Mouse (Mus musculus): Measurements from ENCODE around the gene Gucy1b2. TPM values are rescaled to one million over a fixed set of nuclear protein-coding genes. Genes with fewer than 3 reads are reported as not detected.

The Gucy1b2 gene
- polyA plus RNA-seq (2016; fragmentation: Nextera tagmentation; extraction: Ambion mirVana): 0.05 and 0.21 TPM in 2 replicates

DNA sequence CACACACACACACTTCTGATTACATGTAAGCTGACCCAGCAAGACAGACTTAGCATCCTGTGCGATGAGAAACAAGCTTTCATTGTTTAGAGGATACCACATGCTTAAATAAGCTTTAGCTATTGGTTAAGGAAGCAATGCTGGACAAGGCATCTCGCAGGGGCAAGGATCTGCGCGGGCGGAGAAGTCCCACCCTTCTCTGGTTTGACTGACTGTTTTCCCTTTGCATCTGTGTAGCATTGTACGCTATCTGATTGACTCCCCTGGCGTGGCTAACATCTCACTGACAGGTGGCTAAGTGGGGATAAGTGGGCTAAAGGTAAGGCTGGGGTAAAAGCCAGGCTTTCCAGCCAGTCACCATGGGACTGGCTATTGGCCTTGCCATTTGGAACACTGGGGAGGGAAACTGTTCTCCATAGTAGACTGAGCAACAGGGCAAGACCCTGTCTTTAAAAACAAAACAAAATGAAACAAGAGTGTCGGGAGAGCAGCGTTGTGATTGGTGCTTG, at the start of gene Gucy1b2:
TSS of gene Gucy1b2 (minus strand) at position 51 of the 509 bp plus-strand sequence.
- Histone ChIP-seq H3K4me3 (no peak within 1 kb of the TSS), H3K36me3 (no peaks in the 10 kb centered on the region), H3K4me1 (no peaks in the 10 kb centered on the region), H3K27me3 (ENCODE audit: low read depth, poor library complexity, severe bottlenecking) (no peaks in the 10 kb centered on the region), H3K9me3 (replicated peaks) (no peaks in the 10 kb centered on the region), H3K27ac (no peak within 1 kb of the TSS)
- 80% methylated on average over 9 of the region's 9 CpGs for WGBS
- no peak for DNase-seq (ENCODE audit: low spot score)

GRCm38 (mm10) chr14:62497391-62497790, 41.3 kb upstream of the Gucy1b2 start:
- Histone ChIP-seq H3K9me3 (replicated peaks) (no peaks in the 10 kb centered on the region), H3K4me3 (no peak overlapping the region), H3K27me3 (ENCODE audit: low read depth, poor library complexity, severe bottlenecking) (no peaks in the 10 kb centered on the region), H3K4me1 (no peaks in the 10 kb centered on the region), H3K27ac (no peak overlapping the region), H3K36me3 (no peaks in the 10 kb centered on the region)
- DNase-seq (ENCODE audit: low spot score): no peak
- WGBS: 87% methylated on average over 7 of the region's 7 CpGs

DNA sequence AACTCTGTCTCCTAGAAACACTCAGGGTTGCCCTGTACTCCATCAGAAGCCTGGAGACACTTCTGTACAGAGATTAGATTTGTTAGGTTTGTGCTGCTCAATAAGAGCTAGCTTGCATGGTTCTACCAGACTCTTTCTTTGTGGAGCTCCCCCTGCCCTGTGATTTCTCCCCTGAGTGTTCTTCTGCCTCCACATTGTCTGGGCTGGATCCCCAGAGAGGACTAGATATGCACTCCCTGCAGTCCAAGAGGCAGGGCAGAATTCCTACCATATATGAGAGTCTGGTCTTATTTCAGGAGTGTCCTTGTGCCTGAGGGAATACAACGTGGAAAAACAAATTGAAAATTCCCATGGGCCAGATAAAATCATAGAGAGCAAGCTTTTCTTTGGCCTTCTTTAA, 40.4 kb upstream of the Gucy1b2 start:
- Histone ChIP-seq H3K4me3 (no peak overlapping the region), H3K36me3 (no peaks in the 10 kb centered on the region), H3K9me3 (replicated peaks) (no peaks in the 10 kb centered on the region), H3K4me1 (no peaks in the 10 kb centered on the region), H3K27ac (no peak overlapping the region), H3K27me3 (ENCODE audit: low read depth, poor library complexity, severe bottlenecking) (no peaks in the 10 kb centered on the region)
- DNase-seq (ENCODE audit: low spot score): no peak
- 75% methylated on average over 1 of the region's 1 CpGs for WGBS

DNA sequence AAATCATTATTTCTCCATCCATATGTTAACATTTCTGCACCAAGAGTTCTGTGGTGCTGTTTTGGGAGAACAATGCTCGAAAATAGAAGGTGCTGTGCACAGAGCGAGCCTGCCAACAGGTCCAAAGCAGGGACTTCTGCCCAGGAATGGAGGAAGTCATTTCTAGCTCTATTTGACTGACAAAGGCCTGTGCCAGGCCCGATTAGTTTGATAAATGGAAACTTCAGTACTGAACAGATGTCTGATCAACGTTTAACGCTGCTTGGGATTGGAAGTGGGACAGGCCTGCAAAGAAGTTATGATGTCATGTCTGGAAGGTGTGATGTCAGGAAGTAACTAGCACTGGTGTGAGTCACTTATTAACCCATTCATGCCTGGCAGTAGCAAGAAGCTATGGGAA, 37.4 kb upstream of the Gucy1b2 start:
- Histone ChIP-seq H3K4me1 (no peaks in the 10 kb centered on the region), H3K27ac (no peak overlapping the region), H3K9me3 (replicated peaks) (no peaks in the 10 kb centered on the region), H3K36me3 (no peaks in the 10 kb centered on the region), H3K27me3 (ENCODE audit: low read depth, poor library complexity, severe bottlenecking) (no peaks in the 10 kb centered on the region), H3K4me3 (no peak overlapping the region)
- no peak for DNase-seq (ENCODE audit: low spot score)
- WGBS: 84% methylated on average over 5 of the region's 5 CpGs

DNA sequence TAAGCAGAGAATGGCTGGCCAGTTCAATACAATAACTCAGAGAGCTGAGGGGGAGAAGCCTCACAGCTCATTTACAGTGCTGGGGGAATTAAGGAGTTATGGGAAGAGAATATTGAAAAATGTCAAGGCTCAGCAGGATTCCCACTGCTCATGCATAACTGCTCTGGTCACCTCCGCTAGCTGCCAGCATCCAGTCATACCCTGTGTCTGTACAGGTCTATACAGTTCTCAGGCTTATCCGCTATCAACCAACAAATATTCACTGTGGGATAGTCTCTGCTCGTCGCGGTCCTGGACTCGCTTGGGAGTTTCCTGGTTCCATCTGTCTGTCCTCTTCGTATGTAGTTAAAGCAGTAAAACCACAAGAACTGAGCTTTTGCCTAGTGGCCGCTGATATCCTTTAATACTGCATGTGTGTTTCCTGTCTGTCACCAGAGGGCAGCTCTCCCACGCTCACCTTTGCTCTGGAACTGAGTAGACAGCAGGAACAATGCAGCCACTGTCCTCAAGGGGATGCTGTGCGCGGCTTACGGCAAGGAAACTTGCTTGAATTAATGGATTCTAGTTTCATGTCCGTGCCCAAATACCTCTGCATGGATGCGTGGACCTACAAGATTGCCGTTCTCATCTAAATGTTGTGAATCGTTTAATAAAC, 36.2 kb upstream of the Gucy1b2 start:
- 45% methylated on average over 16 of the region's 16 CpGs for WGBS

DNA sequence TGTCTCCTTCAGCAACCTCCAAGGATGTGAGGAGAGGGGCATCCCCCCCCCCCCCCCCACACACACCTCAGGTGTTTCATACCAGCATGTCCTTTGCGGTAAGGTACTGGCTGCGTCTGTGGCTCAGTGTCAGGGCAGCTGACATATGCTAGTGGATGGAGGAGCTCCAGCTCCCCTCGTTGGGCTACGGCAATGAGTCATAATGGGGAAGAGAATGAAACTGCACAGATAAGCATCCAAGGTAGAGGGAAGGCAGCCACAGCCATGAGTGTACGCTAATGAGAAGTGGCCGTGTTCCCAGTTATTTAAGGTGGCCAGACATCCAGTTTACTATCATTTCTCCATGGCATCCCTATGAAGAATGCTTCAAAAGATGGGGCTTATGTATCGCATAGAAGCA, 32.2 kb upstream of the Gucy1b2 start:
- no peaks in the 10 kb centered on the region for H3K36me3 ChIP-seq
- no peaks in the 10 kb centered on the region for H3K27me3 ChIP-seq (ENCODE audit: low read depth, poor library complexity, severe bottlenecking)
- H3K27ac ChIP-seq: no peak overlapping the region
- H3K4me3 ChIP-seq: no peak overlapping the region
- H3K4me1 ChIP-seq: no peaks in the 10 kb centered on the region
- 93% methylated on average over 7 of the region's 7 CpGs for WGBS
- no peaks in the 10 kb centered on the region for H3K9me3 ChIP-seq (replicated peaks)
- DNase-seq (ENCODE audit: low spot score): no peak

More for the DNA sequence above, 36.2 kb upstream of the Gucy1b2 start:
- Histone ChIP-seq H3K4me1 (no peaks in the 10 kb centered on the region), H3K27me3 (ENCODE audit: low read depth, poor library complexity, severe bottlenecking) (no peaks in the 10 kb centered on the region), H3K27ac (no peak overlapping the region), H3K4me3 (no peak overlapping the region), H3K9me3 (replicated peaks) (no peaks in the 10 kb centered on the region), H3K36me3 (no peaks in the 10 kb centered on the region)
- peak; percentile 69 for DNase-seq (ENCODE audit: low spot score)

DNA sequence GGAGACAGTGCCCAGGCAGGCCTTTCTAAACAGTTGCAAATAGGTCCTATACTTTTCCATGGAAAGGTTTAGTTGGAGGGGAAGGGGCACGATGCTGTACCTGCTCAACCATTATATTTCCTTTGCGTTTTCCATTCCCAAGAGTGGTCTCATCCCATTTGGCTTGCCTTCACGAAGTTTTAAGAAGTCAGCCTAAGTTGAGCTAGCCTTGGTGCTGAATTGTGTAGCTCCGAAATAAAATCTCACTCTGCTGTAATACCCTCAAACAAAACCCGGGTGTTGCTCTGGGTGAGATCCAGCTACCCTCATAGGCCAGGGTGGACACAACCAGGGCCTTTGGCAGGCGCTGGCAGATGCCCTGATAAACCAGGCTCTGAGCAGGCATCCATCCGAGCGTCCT, 25.3 kb upstream of the Gucy1b2 start:
- H3K4me3 ChIP-seq: no peak overlapping the region
- H3K36me3 ChIP-seq: no peaks in the 10 kb centered on the region
- 0 out of 2 replicates have a peak, but pooled peaks cover 5% of the 10 kb centered on the region for H3K27me3 ChIP-seq (ENCODE audit: low read depth, poor library complexity, severe bottlenecking)
- WGBS: 48% methylated on average over 8 of the region's 8 CpGs
- no peak for DNase-seq (ENCODE audit: low spot score)
- H3K27ac ChIP-seq: no peak overlapping the region
- no peaks in the 10 kb centered on the region for H3K9me3 ChIP-seq (replicated peaks)
- no peaks in the 10 kb centered on the region for H3K4me1 ChIP-seq

GRCm38 (mm10) chr14:62479395-62479794, 23.3 kb upstream of the Gucy1b2 start:
- Histone ChIP-seq H3K27me3 (ENCODE audit: low read depth, poor library complexity, severe bottlenecking) (0 out of 2 replicates have a peak, but pooled peaks cover 5% of the 10 kb centered on the region), H3K4me1 (no peaks in the 10 kb centered on the region), H3K9me3 (replicated peaks) (no peaks in the 10 kb centered on the region), H3K4me3 (no peak overlapping the region), H3K27ac (no peak overlapping the region), H3K36me3 (no peaks in the 10 kb centered on the region)
- no peak for DNase-seq (ENCODE audit: low spot score)
- 48% methylated on average over 6 of the region's 6 CpGs for WGBS

GRCm38 (mm10) chr14:62474481-62474880, 18.4 kb upstream of the Gucy1b2 start:
- Histone ChIP-seq H3K9me3 (replicated peaks) (no peaks in the 10 kb centered on the region), H3K27ac (no peak overlapping the region), H3K36me3 (no peaks in the 10 kb centered on the region), H3K4me3 (no peak overlapping the region), H3K4me1 (no peaks in the 10 kb centered on the region; the same call in 1 of the 2 replicates), H3K27me3 (ENCODE audit: low read depth, poor library complexity, severe bottlenecking) (no peaks in the 10 kb centered on the region)
- 59% methylated on average over 1 of the region's 1 CpGs for WGBS
- DNase-seq (ENCODE audit: low spot score): no peak

DNA sequence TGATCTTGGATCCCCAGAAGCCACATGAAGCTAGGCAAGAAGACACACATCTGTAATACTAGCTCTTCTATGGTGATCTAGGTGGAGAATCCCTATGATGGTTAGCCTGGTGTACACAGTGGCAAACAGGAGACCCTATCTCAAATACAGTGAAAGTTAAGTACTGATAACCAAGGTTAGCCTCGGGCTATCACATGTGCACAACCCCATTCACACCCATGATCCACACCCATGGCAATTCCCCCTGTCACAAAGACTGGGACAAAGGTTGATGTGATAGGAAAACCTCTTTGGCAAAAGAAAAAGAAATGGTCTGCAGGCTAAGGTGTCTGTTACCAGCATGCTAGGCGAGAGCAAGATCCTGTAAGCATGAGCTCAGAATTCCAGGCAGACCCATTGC, 16.0 kb upstream of the Gucy1b2 start:
- 88% methylated on average over 2 of the region's 2 CpGs for WGBS
- DNase-seq (ENCODE audit: low spot score): no peak

DNA sequence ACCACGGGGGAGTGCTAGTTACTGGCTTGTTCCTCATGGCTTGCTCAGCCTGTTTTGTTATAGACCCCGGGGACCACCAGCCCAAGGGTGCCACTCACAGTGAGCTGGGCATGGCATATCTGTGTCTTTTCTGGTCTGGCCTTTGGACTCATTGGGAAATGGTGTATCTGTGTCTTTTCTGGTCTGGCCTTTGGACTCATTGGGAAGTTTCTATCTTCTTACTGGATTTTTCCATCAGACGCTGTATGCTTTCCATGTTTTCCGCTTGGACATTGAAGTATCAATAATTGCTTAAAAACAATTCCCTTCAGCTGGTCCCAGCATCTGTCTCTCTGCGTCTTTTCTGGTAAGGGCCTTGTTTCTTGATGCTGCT, 12.7 kb upstream of the Gucy1b2 start:
- no peak for DNase-seq (ENCODE audit: low spot score)
- H3K27me3 ChIP-seq (ENCODE audit: low read depth, poor library complexity, severe bottlenecking): peaks cover 8% of the 10 kb centered on the region; the same call in 1 of the 2 replicates
- H3K4me3 ChIP-seq: no peak overlapping the region
- peaks cover 10% of the 10 kb centered on the region for H3K4me1 ChIP-seq
- WGBS: 92% methylated on average over 5 of the region's 5 CpGs
- no peaks in the 10 kb centered on the region for H3K9me3 ChIP-seq (replicated peaks)
- H3K36me3 ChIP-seq: no peaks in the 10 kb centered on the region
- no peak overlapping the region for H3K27ac ChIP-seq

More for the DNA sequence above, 16.0 kb upstream of the Gucy1b2 start:
- no peak overlapping the region for H3K27ac ChIP-seq
- H3K4me1 ChIP-seq: no peaks in the 10 kb centered on the region; the same call in 1 of the 2 replicates
- no peaks in the 10 kb centered on the region for H3K9me3 ChIP-seq (replicated peaks)
- no peaks in the 10 kb centered on the region for H3K27me3 ChIP-seq (ENCODE audit: low read depth, poor library complexity, severe bottlenecking)
- H3K36me3 ChIP-seq: no peaks in the 10 kb centered on the region
- H3K4me3 ChIP-seq: no peak overlapping the region

DNA sequence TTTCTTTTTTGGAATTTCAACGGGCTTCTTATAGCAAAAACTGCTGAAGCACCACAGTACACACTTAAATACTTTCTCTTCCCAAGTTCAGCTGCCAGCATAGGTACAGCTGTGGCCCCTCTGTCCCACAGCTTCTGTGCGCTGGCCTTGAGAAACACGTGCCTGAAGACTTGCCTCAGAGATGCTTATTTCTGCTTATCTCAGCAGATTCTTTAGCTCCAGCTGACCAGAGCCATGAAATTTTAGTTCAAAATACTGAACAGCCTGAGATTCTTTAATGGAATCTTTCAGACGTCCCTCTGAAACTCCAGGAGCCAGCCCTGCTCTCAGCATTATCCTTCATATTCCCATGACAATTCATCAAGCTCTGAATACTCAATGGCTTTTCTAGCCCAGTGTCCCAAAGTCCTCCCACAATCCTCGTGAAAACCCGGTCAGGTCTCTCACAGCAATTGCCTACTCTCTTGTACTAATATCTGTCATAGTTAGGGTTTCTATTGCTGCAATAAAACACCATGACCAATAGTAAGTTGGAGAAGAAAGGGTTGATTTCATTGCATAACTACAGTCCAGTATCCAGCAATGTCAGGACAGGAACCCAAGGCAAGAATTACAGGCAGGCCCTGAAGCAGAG, 12.1 kb upstream of the Gucy1b2 start:
- Histone ChIP-seq H3K27me3 (ENCODE audit: low read depth, poor library complexity, severe bottlenecking) (peaks cover 8% of the 10 kb centered on the region; the same call in 1 of the 2 replicates), H3K27ac (no peak overlapping the region), H3K36me3 (no peaks in the 10 kb centered on the region), H3K4me3 (no peak overlapping the region), H3K4me1 (peaks cover 10% of the 10 kb centered on the region), H3K9me3 (replicated peaks) (no peaks in the 10 kb centered on the region)
- WGBS: 86% methylated on average over 6 of the region's 6 CpGs
- no peak for DNase-seq (ENCODE audit: low spot score)

- 22% methylated on average over 9 of the region's 9 CpGs for WGBS
- Histone ChIP-seq H3K27me3 (ENCODE audit: low read depth, poor library complexity, severe bottlenecking) (peaks cover 8% of the 10 kb centered on the region; the same call in 1 of the 2 replicates), H3K9me3 (replicated peaks) (no peaks in the 10 kb centered on the region), H3K27ac (0 out of 2 replicates have a peak overlapping the region, but pooled peaks have one; percentile 17), H3K36me3 (no peaks in the 10 kb centered on the region), H3K4me1 (peaks cover 10% of the 10 kb centered on the region), H3K4me3 (peak overlapping the region; percentile 1; the same call in 1 of the 2 replicates)
- peak; percentile 34 for DNase-seq (ENCODE audit: low spot score)
Measured at GRCm38 (mm10) chr14:62464966-62465365, 8.9 kb upstream of the Gucy1b2 start.
